Mouse (Mus musculus) thymus, postnatal 0 days (tissue): ENCODE measurements at regions not wholly inside any gene's neighbourhood (a gene's known extent, or its start where the extent isn't known, plus 50 kb on each side); places are given as distances from the start of the nearest gene placed in this dataset.
"Not testable (repeated sequence)": the region's sequence is repeated elsewhere in the genome, so short reads cannot be mapped to it uniquely, and the experiment has no call there.

Experiments
- DNase-seq: peaks from one replicate; pipeline ENCODE4 v3.0.0-alpha.2; 2015; ENCODE audit warnings: low spot score

DNA sequence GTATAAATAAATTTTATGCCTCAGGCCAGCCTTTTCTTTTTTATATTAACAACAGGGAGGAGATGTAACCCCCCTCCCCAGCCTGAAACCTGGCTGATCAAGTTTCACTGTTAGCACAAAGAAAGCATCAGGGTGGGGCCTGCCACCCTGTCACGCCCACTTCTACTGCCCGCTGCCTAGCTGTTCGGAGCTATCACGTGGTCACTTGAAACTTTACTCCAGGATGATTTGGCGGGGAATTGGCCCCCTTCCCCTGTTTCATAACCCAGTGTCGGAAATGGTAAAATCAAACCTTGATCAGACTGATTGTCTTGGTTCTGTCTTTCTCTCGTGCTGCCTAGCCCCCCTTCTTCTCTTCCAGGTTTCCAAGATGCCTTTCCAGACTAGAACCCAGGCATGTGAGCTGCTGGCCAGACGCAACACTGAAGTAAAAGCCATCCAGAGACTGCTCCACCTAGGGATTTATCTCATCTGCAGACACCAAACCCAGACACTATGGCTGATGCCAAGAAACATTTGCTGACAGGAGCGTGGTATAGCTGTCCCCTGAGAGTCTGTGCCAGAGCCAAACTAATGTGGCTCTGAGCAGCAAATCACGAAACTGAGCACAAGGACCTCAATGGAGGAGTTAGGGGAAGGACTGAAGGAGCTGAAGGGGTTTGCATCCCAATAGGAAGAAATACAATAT, 1386.6 kb upstream of the 1700008P02Rik start:
- no peak for DNase-seq

GRCm38 (mm10) chr3:8006273-8006672, 1386.0 kb upstream of the 1700008P02Rik start:
- no peak for DNase-seq

DNA sequence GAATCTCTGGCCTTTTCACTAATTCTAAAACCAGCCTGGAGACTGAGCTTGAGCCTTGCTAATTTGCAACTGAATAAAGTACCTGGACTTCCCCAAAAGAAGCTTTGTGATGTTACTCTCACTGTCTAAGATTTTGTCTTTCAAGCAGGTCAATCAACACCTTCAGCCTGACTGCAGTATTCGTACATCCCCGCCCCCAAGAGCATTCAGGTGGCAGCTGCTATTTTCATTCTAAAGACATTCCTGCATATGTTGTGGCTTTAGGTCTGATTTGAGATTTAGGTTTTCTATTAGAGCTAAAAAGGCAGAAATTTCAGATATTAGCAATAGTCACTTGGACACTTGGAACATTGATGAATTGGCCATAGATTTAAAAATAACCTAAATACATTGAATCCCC, 1385.4 kb upstream of the 1700008P02Rik start:
- DNase-seq: not testable (repeated sequence)

- no peak for DNase-seq
Measured at GRCm38 (mm10) chr3:8004271-8004670, 1384.0 kb upstream of the 1700008P02Rik start.

DNA sequence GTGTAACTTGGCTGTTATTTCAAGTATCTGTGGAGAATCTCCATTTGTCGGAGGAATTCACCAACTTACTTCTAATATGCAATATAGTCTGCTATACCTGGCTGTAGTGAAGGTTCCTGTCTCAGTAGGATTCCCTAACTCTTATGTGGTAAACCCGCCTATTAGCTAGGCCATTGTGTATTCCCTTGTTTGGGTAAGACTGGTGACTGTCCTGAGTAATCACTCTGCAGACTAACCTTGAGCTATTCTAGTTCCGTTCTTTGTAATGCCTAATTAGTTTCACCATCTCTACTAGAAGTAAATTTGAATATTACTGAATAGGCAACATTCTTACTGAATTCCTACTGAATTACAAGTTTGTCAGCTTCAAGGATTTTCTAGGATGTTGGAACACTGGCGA, 1380.8 kb upstream of the 1700008P02Rik start:
- DNase-seq: no peak

GRCm38 (mm10) chr3:7992322-7992721, 1372.1 kb upstream of the 1700008P02Rik start:
- DNase-seq: no peak

- DNase-seq: no peak
Measured at GRCm38 (mm10) chr3:7973287-7973686, 1353.0 kb upstream of the 1700008P02Rik start.

DNA sequence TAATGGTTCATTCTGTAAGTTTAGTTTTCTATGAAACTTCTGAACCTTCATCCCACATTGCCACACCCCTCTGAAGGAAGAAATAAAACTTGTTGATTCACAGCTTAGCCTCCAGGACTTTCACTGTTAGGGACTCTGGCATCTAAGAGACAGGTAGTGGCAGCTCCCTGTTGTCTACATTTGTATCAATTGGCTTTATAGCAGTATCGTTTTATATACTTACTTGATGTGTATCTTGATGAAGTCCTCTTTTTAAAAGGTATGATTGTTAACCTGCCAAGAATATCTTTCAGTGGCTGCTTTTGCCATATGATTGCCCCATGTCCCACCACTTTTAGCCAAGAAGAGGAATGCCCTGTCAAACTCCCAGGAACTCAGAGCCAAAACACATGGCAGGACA, 1333.7 kb upstream of the 1700008P02Rik start:
- no peak for DNase-seq

DNA sequence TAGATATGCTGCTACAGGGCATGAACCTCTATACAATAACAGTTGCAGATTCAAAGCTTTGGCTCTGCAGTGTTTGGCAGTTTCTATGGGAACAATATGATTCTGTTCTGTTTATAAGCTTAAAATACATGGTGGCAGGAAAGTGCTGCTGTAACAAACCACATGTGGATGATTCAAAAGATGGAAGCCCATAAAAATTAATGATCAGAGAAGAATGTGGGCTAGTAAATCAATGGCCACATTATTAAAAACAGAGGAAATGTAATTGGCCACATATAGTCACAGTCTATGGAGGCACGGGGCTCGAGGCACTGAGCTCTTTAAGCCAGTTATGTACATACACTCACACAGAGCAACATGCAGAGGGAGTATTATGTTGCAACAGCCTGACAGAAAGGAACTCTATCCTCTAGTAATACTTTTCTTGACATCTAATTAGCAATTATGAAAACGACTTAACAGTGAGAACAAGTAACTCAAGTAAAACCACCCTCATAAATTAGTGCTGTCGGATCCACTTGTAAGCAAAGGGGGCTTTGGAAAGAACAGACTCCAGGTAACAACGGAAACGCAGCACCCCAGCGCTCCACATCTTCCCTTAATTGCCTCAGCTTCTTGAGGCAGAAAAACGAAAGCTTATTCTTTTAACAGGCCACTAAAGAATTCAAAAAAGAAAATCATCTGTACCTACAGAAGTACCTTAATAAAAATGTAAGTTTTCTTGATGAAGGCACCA, 1323.6 kb upstream of the 1700008P02Rik start:
- DNase-seq: no peak
